Mouse (Mus musculus) thymus, postnatal 36 days (tissue): Measurements from ENCODE around the gene Tpst2.

Experiments
- DNase-seq, 2 experiments: peaks; one replicate each; pipeline ENCODE4 v3.0.0; 2022; ENCODE audit warnings: mixed read lengths in 2 of 2

Tpst2 gene

GRCm38 (mm10) chr5:112342463-112343204, 66.1 kb downstream of the Tpst2 start, which contains the start of the genes Srrd and Hps4:
Srrd (minus strand) TSS chr5:112343040.
Hps4 (plus strand) TSS chr5:112343083.
- DNase-seq: peak; percentile 86 to 87

DNA sequence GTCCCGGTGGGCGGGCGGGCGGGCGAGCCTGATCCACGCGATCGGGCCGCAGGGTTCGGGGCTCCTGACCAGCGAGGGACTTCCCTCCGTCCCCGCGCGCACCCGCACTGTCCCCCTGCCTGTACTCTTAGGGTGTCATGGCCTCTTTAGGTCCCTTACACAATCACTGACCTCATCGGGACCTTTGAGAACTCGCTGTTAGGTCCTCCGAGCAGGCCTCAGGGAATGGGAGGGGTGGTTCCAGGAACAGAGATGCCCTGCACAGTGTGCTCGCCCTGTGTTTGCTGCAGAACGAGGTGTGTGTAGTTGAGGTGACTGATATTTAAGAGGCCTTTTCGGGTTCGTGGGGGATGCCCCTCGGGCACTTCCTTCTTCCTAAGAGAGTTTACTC, 66.7 kb downstream of the Tpst2 start:
- no peak for DNase-seq

DNA sequence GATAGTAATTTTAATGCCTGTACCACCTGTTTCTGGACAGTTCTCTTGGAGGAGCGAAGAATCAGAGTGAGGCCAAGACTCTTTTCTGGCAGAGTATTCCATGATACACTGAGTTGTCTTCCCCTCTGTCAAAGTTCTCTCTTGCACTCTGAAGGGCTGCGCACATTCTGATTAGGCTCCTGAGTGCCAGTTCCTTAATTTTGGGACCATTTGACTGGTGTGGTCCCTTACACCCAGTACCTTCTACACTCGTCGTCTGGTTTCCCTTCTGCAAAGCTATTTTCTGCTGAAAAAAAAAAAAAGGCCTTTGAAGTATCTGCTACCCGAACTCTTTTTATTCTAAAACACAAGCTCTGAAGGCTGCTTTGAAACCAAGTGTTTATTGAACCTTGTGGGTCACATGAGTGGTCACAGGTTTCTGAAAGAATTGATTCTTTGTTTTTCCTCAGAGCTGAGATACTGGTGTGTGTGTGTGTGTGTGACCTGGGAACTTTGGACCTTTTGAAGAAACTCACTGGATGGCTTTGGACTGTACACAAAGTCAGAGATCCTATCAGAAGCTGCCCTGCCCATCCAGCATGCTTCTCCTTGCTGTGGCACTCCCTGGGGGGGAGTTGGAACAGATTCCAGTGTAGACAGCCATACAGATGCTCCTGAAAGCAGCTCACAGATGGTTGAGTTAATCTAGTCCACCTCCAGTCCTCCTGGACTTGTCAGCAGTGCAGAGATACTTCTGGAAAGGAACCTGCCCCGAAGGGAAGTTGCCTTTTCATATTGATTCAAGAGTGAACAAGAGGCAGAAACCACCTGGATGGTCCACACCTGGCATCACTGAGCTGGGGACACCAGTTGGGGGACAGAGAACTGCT, 67.8 kb downstream of the Tpst2 start:
- no peak for DNase-seq

DNA sequence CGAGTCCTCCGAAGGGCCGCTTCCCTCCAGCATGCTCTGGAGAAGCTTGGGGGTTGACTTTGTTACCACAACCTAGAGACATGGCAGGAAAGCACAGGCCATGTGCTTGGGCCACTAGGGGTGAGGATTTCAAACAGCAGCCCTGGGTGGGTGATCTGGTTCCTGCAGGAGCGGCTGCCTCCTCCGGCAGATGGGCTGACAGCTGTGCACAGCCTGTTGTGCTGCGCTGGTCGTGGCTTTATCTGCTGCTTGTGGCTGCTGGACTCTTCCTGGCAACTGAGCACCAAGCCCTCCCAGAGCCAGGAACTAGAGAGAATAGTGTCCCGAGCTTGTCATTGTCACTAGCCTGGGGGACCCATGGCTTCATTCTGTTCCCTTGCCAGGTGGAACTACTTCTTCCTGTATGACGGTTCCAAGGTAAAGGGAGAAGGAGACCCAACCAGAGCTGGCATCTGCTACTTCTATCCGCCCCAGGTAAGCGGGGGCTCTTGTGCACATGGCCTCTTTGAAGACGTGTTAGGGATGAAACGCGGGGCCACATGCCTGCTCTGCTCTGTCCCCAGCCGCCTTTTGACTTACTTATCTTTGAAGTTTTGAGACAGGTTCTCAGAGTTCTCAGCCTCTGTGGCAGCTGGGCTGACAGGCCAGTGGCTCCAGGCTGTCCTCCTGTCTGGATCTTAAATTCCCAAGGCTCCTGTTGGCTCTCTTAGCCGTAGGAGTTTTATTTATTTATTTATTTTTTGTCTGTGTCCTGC, 69.9 kb downstream of the Tpst2 start:
- DNase-seq: no peak

DNA sequence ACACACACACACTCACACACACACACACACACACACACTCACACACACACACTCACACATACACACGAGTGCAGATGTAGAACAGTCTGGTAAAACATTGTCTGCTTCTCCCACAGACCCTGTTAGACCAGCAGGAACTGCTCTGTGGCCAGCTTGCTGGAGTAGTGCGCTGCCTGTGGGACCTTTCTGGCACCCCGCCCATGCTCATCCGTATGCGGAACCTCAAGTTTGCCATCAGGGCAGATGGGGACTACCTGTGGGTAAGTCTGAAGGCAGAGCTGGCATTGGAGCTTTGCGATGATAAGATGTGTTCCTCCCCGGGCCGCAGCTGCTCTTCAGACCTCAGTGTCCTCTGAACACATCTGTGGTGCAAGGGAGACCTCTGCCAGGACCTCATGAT, 72.7 kb downstream of the Tpst2 start:
- no peak for DNase-seq

- no peak for DNase-seq
These were observed 79.0 kb downstream of the Tpst2 start for GRCm38 (mm10) chr5:112355493-112355892.

GRCm38 (mm10) chr5:112355910-112356309, 79.4 kb downstream of the Tpst2 start, which contains the start of gene Gm6583:
Gm6583 (minus strand) TSS chr5:112356033.
- no peak for DNase-seq

GRCm38 (mm10) chr5:112356322-112356721, 79.8 kb downstream of the Tpst2 start:
- no peak for DNase-seq

DNA sequence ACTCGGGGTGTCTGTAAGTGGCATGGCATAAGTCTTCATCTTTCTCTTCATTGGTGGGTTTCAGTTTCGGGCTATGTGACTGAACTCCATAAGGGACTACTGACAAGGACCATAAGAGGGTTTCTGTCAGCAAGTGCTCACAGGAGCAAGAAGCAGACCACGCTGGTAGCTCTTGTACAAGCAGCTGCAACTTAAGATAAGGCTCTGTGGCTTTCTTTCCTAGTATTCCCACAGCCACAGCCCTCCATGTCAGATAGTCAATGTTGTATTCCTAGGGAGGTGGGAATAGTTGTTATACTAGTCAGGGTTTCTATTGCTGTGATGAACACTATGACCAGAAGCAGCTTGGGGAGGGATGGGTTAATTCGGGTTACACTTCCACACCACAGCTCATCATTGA, 83.0 kb downstream of the Tpst2 start:
- DNase-seq: no peak

DNA sequence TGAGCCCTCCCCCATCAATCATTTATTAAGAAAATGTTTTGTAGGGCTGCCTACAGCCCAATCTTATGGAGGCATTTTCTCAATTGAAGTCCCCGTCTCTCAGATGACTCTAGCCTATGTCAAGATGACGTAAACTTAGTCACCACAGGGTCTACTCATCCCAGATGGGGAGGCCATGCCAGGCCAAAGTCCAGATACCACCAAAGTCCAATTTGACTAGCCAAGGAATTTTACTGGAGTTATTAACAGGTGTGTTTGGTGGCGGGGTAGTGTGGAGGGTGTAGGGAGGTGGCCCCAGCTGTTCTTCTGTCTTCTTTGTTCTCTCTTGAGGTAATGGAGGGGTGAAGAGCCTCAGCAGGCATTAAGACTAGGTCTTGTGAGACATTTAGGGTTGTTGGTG, 83.6 kb downstream of the Tpst2 start:
- DNase-seq: no peak

DNA sequence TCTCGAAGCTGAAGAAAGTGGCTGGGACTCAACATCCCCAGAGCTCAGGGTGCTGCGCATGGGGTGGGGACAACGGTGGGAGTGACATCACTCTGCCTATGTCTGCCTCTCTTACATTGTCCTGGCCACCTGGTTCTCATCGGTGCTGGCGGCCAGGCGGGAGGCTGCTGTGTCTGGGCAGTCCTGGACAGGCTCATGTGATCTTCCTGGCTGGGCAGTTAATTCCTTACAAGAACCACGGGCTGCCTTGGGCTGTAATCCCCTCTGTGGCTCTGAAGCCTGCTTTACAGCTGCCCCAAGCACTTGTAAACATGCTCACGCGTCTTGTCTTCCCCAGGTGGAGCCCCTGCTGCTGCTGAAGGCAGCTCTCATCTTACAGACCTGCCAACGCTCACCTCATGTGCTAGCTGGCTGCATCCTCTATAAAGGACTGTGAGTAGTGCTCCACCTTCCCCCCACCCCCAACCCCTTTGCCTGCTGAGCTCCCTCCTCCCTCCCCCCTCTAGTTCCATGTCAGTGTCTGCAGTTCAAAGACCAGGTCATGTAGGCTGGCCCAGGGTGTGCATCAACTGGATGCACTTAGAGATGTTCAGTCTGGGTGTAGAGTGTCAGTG, 87.8 kb downstream of the Tpst2 start:
- no peak for DNase-seq
